Mouse (Mus musculus): Measurements from ENCODE around the gene Tgfbr1.
"Not testable (repeated sequence)": the region's sequence is repeated elsewhere in the genome, so short reads cannot be mapped to it uniquely, and the experiment has no call there.

Tgfbr1 gene

DNA sequence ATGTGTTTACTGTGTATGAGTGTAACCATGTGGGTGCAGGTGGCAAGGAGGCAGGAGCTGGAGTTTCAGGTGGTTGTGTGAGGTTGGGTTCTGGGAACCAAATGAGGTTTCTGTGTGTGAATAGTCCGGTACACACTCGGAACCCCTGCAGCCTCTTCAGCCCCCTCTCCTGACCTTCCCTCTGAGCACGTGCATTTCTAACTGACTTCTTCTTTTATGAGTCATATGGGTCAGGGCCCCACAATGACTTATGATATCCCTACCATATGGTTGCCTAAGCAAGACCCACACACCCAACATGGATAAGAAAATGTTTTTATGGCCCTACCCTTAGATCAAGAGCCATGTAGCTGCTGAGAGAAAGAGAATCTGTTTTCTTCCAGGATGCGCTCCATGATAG lies 6.0 kb upstream of the Tgfbr1 start:
- DNase-seq (ENCODE audit: low spot score): no peak

DNA sequence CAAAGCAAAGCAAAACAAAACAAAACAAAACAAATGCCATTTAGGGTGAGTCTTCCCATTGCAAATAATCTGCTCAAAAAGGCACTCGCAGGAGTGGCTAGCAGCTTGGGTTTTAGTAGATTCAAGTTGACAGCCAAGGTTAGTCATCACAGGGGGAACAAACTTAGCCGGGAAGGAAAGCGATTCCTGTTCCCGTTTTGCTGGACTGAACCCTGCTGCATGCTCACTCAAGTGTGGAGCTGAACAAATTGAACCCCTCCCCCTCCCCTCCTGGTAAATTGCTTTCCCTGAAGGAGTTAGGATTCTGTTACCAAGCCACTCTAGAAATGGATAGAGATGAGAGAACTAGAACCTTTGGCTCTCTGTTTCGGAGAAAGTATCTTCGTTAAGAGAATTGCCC lies 3.3 kb upstream of the Tgfbr1 start:
- peak; percentile 73 for DNase-seq (ENCODE audit: low spot score)

DNA sequence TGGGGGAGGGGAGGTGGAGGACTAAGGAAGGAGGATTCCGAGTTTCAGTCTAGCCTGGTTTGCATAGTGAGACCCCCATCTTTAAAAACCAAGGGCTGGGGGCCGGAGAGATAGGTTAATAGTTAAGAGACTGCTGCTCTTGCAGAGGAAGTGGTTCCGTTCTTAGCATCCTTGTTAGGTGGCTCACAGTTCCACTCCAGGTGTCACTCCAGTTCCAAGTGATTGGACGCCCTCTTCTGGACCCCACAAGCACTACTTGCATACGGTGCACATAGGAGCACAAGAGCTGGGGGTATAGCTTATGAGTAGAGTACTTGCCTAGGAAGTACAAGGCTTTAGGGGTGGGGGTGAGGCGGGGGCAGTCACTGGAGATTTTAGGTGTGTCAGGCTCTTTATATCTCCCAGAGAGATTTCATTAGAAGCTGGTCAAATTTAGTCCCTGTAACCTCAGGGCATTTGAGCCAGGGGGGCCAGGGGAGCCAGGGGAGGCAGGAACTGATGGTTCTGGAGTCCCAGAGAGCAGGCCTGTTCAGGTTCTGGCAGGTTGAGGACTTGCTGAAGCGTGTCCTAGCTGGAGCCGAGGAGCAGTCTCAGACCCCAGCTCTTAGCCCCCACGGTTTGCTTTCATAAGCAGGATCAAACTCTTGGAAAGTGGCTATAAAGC lies 1.5 kb upstream of the Tgfbr1 start:
- DNase-seq (ENCODE audit: low spot score): peak; percentile 80

DNA sequence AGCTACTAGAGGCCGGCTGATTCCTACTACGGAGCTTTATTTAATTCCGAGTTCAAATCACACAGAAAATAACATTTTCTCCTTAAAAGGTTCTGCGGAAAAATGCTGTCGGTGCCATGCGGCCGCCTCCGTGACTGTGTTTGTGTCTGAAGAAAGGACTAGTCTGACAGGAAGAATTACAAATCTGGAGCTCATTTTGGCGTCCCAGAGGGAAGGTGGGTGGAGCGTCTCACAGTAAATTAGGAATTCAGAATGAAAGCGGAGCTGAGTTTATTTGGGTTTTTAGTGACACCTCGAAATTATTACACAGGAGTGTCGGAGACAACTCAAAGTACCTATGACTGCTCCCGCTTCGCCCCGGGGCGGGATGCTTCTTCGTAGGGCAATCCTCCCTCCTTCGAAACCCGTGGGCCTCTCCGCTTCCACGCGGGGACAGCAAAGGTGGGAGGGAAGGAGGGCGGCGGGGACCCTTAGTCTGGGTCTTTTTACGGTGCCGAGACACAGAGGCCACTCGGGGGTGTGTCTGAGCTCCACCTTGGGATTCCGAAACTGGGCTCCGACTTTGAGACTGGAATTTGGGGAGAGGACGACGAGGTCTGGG lies 861 bp upstream of the Tgfbr1 start:
- peak; percentile 75 for DNase-seq (ENCODE audit: low spot score)

DNA sequence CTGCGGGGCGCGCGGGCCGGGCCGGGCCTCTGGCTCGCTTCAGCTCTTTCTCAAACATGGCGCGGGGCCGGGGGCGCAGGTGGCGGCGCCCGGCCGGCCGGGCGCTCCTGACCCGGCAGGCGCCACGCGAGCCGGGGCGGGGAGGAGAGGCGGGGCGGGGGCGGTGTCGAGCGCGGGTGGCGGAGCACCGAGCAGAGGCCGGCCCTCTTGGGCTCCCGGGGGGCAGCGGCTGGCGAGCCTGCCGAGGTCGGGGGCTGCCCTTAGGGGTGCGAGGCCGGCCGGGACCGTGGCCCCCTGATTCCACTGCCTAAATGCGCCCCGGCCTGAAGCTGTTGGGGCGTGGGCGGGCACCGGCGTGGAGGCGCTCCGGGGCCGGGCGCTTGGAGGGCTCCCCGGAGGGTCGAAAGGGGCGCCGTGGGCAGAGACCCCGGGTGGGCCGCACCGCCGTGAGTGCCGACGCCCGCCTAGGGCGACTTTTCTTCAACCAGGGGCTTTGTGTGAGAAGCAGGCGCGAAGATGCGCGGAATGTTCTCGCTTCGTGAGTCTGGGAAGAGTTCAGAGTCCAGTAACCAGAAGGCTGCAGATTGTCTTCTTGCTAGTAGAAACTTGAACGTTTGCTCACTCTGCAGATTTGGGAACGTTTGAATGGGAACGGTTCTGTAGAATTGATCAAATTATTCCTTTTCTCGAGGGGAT lies 542 bp downstream of the Tgfbr1 start:
- peak; percentile 77 for DNase-seq (ENCODE audit: low spot score)

DNA sequence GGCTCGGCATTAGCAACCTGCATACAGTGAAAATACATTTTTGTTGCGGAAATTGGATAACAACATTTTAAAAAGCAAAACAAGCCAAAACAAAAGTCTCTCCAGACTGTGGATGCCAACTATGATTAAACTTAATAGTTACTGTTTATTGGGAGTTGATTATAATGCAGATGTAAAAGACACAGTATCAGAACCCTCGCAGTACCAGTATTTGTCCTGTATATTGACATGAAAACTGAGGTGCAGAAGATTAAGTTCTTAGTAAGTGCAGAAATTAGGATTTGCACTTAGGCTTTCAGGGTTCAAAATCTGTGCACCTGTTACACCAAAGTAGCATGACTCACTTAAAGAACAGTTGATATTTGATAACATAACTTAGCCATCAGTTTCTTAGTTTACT lies 1.3 kb downstream of the Tgfbr1 start:
- no peak for DNase-seq (ENCODE audit: low spot score)

DNA sequence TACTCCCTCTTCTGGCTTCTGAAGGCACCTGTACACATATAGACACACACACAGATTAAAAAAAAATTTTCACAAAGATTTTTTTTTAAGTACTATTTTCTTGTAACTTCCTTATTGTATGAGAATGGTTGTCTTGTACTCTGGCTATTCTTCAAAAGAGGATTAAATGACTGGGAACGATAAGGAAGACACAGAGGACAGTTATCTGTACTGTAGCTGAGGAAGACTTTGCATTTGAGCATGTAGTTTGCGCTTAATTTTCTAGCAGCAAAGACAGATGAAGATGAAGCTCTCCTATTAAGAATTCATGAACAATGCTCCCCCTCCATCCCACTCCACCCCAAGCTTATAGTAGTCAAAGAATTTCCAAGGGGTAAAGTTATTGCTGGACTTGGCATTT lies 9.6 kb downstream of the Tgfbr1 start:
- no peak for DNase-seq (ENCODE audit: low spot score)

DNA sequence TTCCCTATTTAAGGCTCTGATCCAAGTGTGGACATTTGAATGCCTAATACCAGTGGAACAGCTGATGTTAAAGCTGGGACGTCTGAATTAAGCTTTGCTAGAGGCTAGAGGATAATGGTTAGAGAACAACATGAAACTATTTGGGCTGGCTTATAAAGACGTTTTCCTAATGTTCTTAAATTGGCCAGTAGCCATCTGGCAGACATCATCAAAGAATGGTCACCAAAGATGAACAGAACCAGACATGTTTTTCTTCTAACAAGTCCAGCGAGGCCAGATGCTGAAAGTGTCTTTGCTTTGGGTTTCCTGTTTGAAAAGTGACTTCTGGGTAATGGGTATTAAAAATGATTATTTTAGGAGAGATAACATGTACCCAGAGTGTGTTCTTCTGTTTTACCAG lies 10.1 kb downstream of the Tgfbr1 start:
- DNase-seq (ENCODE audit: low spot score): no peak

DNA sequence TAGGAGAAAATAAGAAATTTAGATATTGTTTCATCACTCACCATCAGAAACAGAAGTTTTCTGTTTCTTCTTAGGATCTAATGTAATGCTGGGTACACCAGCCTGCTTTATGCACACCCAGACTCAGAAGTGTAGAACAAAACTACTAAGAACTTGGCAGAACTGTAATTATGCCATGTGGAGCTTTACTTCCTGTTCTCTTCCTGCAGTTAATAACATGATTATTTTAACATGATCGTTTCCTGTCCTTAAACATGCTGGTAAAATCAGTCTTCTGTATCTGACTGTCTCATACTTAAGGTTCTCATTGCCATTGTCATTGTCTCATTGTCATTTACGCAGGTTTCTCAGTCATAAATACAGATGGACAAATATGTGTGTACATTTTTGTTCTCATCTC lies 15.7 kb downstream of the Tgfbr1 start:
- DNase-seq (ENCODE audit: low spot score): no peak

DNA sequence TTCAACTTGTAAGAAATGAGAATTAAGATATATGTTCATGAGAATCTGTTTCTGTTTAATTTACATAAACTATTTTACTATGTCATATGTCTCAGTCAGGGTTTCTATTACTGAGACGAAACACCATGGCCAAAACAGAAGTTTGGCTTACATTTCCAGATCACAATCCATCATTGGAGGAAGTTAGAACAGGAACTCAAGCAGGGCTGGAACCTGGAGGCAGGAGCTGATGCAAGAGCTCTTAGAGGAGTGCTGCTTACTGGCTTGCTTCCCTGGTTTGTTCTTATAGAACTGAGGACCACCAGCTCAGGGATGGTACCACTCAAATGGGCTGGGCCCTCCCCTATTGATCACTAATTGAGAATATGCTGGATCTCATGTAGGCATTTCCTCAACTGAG lies 25.7 kb downstream of the Tgfbr1 start:
- no peak for DNase-seq (ENCODE audit: low spot score)

DNA sequence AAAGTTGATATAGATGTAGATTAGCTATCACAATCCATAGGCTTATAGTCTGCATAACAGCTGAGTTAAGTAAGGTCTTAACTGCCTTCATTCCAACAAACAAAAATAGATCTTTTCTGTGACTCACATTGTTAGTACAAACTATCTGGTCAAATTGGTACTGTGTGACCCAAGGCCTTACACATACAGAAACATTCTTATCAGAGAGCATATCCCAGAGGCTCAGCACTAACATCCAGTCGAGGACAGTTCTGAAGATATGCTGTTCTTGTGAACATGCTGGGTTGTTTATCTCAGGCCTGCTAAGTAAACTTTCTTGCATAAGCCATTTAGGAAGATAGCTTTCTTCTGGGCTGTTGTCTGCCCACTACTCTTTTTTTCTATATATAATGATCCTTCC lies 29.4 kb downstream of the Tgfbr1 start:
- no peak for DNase-seq (ENCODE audit: low spot score)

DNA sequence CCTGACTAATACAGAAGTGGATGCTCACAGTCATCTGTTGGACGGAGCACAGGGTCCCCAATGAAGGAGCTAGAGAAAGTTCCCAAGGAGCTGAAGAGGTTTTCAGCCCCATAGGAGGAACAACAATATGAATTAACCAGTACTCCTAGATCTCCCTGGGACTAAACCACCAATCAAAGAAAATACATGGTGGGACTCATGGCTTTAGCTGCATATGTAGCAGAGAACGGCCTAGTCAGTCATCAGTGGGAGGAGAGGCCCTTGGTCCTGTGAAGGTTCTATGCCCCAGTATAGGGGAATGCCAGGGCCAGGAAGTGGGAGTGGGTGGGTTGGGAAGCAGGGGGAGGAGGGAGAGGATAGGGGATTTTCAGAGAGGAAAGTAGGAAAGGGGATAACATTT lies 38.9 kb downstream of the Tgfbr1 start:
- not testable (repeated sequence) for DNase-seq (ENCODE audit: low spot score)

DNA sequence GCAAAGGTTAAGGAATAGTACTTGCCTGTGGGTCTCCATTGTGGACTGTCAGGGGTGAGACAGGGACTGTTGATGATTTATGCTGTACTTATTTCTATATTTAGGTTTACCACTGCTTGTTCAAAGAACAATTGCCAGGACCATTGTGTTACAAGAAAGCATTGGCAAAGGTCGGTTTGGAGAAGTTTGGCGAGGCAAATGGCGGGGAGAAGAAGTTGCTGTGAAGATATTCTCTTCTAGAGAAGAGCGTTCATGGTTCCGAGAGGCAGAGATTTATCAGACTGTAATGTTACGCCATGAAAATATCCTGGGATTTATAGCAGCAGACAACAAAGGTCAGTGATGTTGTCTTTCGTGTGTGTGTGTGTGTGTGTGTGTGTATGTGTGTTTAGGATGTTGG lies 43.2 kb downstream of the Tgfbr1 start:
- DNase-seq (ENCODE audit: low spot score): no peak

DNA sequence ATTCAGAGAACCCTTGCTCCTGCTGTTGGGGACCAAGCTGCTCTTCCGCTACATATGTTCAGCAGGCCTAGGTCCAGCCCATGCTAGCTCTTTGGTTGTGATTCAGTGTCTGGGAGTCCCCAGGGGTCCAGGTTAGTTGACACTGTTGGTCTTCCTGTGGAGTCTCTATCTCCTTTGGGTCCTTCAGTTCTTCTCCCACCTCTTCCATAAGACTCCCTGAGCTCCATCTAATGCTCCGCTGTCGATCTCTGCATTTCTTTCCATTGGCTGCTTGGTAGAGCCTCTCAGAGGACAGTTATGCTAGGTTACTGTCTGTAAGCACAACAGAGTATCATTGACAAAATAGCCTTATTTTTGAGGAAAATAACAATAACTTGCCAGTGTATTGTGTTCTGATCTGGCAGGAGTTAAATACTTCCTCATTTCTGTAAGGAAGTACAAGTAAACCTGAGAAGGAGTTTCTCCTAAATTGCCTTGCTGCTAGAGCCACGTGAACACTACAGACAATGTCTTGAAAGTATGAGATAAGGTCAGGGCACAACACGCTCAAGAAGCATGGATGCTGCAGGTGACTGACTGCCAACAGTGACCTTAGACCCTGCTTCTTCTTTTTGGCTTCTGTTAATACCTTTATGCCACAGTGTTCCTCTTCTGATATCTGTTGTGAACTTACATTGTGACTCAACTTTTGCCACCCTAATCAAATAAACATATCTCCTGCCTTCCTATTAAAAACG lies 45.1 kb downstream of the Tgfbr1 start:
- DNase-seq (ENCODE audit: low spot score): no peak

DNA sequence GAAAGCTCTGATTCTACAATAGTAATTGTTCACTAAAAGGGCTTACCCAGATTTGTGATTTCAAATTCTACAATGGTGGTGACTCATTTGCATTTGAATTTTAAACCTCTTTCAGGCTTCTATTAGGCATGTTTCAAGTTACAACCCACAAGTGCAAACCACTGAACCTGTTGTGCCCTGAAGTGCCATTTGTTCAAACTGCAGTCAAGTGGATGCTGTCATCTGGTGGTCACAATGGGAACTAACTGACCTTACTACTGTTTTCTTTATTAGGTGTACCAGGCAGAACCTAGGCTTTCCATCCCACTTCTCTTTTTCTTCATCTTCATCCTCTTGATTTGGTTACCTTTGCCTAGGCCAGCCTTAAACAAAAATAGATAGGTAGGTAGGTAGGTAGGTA lies 46.8 kb downstream of the Tgfbr1 start:
- peak; percentile 41 for DNase-seq (ENCODE audit: low spot score)

DNA sequence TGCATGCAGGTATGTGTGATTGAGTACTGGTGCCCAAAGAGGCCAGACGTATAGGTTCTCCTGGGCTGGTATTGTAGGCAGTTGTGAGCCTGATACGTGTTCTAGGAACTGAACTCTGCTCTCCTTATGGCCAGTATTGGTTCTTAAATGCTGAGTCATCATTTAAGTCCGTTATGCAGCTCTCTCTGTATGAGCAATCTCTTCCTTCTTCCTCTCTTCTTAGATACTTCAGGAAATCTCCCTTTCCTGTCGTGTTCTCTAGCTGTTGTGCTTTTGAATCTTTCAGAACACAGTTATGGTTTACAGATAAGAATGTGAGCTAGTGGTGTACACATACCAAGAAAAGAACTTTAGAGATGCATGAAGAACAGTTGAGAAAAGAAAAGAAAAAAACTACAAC lies 47.3 kb downstream of the Tgfbr1 start:
- DNase-seq (ENCODE audit: low spot score): no peak

DNA sequence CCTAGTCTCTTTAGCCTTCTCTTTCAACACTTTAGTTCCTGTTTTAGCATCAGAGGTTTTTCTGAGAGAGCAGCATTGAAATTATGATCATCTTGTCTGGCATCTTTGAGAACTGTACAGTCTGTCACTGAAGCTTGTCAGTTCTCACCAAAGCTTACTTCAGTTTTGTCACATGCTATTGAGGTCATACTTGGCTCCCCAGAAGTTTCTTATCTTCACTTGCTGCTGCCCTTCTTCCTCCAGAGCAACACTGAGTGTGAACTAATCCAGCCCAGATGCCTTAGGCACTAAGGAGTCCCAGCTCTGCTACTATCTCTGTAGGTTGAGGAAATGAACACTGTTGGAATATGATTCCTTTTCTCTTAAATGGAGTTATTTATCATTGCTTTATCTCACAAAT lies 49.2 kb downstream of the Tgfbr1 start:
- no peak for DNase-seq (ENCODE audit: low spot score)

DNA sequence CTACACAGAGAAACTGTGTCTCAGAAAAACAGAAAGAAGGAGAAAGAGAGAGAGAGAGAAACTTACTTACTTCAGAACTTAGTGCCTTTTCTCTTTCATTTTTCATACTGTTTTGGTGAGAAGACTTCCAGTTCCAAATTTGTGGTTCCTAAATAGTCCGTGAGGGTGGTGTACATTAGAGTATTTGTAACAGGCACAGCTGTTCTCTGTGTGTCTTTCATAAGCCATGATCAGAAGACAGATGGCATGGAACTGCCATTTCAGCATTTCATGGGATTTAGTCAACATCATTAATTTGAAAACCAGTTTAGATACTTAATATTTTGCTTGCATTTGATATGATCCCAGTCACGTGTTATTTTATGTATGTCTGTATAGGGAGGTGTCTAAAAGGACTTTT lies 51.5 kb downstream of the Tgfbr1 start:
- DNase-seq (ENCODE audit: low spot score): no peak

DNA sequence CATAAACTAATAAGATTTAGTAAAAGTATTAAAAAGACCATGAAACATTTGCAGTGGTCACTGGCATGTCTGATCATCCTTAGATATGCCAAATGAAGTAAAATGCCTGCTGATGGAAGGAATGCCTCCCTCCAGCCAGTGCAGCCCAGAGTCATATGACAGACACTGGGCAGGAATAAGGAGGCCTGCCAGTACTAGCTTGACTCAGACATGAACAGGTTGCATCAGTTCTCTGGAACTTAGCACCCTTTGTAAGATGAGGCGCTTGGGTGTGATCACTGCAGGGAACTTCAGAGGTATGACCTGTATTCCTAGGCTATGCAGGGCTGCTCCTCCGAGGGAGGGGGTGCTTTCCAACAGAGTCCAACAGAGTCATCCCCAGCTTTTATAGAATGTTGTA lies 54.1 kb downstream of the Tgfbr1 start:
- DNase-seq (ENCODE audit: low spot score): no peak

DNA sequence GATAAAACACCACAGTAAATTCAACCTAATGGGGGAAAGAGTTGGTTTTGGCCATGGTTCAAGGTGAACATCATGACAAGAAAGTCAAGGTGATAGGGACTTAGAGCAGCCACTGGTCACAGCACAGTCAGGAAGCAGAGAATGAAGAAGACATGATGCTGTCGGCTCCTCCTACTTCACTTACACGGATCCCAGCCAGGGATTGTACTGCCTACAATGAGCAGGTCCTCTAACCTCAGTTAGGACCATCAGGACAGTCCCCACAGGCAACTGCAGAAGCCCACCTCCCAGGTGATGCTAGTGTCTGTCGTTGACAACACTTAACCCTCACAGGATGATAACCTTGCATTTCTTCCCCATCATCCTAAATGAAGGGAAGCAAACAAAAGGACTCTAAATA lies 64.8 kb downstream of the Tgfbr1 start:
- no peak for DNase-seq (ENCODE audit: low spot score)

DNA sequence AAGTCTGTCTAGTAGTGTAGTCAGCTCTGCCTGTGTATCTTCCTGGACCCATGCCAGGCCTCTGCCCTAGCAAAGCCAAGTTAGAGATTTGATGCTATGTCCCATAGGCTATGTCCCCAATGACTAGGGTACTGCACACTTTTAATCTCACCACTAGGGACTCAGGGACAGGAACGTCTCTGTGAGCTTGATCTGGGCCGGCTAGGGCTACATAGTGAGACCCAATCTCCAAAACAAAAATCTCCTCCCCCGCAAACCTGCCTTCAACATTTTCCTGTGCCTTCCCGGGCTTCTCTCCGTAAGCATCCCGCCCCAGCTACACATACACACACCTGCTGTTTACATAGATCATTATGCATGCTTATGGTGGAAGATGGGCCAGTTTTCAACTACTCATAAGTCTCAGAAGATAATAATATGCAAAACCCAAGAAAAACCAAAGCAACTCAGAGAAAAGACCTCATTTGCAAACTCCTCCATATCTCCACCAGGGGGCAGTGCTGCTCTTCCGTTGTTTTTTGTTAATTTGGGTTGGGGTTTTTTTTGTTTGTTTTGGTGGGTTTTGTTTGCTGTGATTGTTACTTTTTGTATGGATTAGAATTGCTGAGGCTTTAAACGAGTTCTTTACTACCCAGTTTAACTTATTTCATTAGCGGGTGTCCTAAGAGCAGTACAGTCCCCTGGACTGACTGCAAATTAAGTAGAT lies 66.4 kb downstream of the Tgfbr1 start:
- peak; percentile 83 for DNase-seq (ENCODE audit: low spot score)

DNA sequence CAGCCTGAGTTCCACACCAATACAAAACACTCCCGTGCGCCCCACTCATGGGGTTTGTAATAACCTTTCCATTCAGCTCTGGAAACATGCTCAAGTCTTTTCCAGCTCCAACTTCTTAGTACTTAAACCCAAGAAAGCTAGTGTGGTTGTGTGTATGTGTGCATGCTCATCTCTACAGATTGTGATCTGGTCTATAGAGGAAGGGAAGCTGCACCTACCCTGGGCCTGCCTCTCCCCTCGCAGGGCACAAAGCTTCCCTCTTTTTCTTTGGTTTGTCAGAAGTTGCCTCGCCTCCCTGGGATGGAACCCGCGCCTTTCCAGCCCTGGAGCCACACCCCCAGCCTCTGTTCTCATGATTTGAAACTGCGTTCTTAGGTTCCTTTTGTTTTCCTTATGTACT lies 67.2 kb downstream of the Tgfbr1 start:
- no peak for DNase-seq (ENCODE audit: low spot score)

Measured in embryo, embryonic 10.5 days (tissue).